Mouse (Mus musculus): ENCODE results near the gene Vmn1r45. TPM values are rescaled to one million over a fixed set of nuclear protein-coding genes. Genes with fewer than 3 reads are reported as not detected.
"Not testable (repeated sequence)": the region's sequence is repeated elsewhere in the genome, so short reads cannot be mapped to it uniquely, and the experiment has no call there.

Gene Vmn1r45
- polyA plus RNA-seq (2015; fragmentation: Nextera tagmentation; extraction: Ambion mirVana) = not detected in 2 replicates

GRCm38 (mm10) chr6:89940498-89940897, at the start of gene Vmn1r45:
Gene Vmn1r45, minus strand, starts transcription at chr6:89940598.
- H3K9ac ChIP-seq; H3K4me2 ChIP-seq; ATAC-seq (replicated peaks; ENCODE audit: low FRiP score); H3K4me3 ChIP-seq (replicated peaks); H3K36me3 ChIP-seq; H3K9me3 ChIP-seq (replicated peaks); H3K4me1 ChIP-seq; H3K27me3 ChIP-seq; H3K27ac ChIP-seq: not testable (repeated sequence)
- 88% methylated on average over 2 of the region's 2 CpGs for WGBS

- ATAC-seq (replicated peaks; ENCODE audit: low FRiP score) = no peak
- H3K36me3 ChIP-seq = no peaks in the 10 kb centered on the region
- no peak overlapping the region for H3K4me2 ChIP-seq
- no peak overlapping the region for H3K4me3 ChIP-seq (replicated peaks)
- H3K9ac ChIP-seq = no peak overlapping the region
- H3K27me3 ChIP-seq = no peaks in the 10 kb centered on the region
- no peaks in the 10 kb centered on the region for H3K9me3 ChIP-seq (replicated peaks)
- H3K4me1 ChIP-seq = no peaks in the 10 kb centered on the region
- 27% methylated on average over 1 of the region's 1 CpGs for WGBS
- H3K27ac ChIP-seq = no peak overlapping the region
Observed at GRCm38 (mm10) chr6:89985989-89986388, 45.6 kb upstream of the Vmn1r45 start.

GRCm38 (mm10) chr6:89969013-89969412, 28.6 kb upstream of the Vmn1r45 start, which contains the start of gene Vmn1r46:
Gene Vmn1r46, plus strand, starts transcription at chr6:89969313.
- 64% methylated on average over 2 of the region's 2 CpGs for WGBS
- no peak within 1 kb of the TSS for H3K9ac ChIP-seq
- no peak within 1 kb of the TSS for H3K4me2 ChIP-seq
- no peaks in the 10 kb centered on the region for H3K36me3 ChIP-seq
- no peak for ATAC-seq (replicated peaks; ENCODE audit: low FRiP score)
- no peaks in the 10 kb centered on the region for H3K27me3 ChIP-seq
- H3K27ac ChIP-seq = no peak within 1 kb of the TSS
- H3K4me3 ChIP-seq (replicated peaks) = no peak within 1 kb of the TSS
- H3K9me3 ChIP-seq (replicated peaks) = no peaks in the 10 kb centered on the region
- H3K4me1 ChIP-seq = no peaks in the 10 kb centered on the region

GRCm38 (mm10) chr6:89966341-89966740, 25.9 kb upstream of the Vmn1r45 start:
- no peak overlapping the region for H3K4me2 ChIP-seq
- no peaks in the 10 kb centered on the region for H3K4me1 ChIP-seq
- ATAC-seq (replicated peaks; ENCODE audit: low FRiP score) = no peak
- no peak overlapping the region for H3K9ac ChIP-seq
- H3K27me3 ChIP-seq = no peaks in the 10 kb centered on the region
- H3K36me3 ChIP-seq = no peaks in the 10 kb centered on the region
- no peak overlapping the region for H3K4me3 ChIP-seq (replicated peaks)
- no peaks in the 10 kb centered on the region for H3K9me3 ChIP-seq (replicated peaks)
- H3K27ac ChIP-seq = no peak overlapping the region

GRCm38 (mm10) chr6:89953556-89953955, 13.2 kb upstream of the Vmn1r45 start:
- Histone ChIP-seq H3K27ac (no peak overlapping the region), H3K4me2 (no peak overlapping the region), H3K27me3 (no peaks in the 10 kb centered on the region), H3K9me3 (replicated peaks) (no peaks in the 10 kb centered on the region), H3K4me3 (replicated peaks) (no peak overlapping the region), H3K9ac (no peak overlapping the region), H3K4me1 (no peaks in the 10 kb centered on the region), H3K36me3 (no peaks in the 10 kb centered on the region)
- WGBS = 69% methylated on average over 2 of the region's 2 CpGs
- no peak for ATAC-seq (replicated peaks; ENCODE audit: low FRiP score)

GRCm38 (mm10) chr6:89940926-89941325, 528 bp upstream of the Vmn1r45 start:
- no peak overlapping the region for H3K9ac ChIP-seq

GRCm38 (mm10) chr6:89883812-89884211, 56.6 kb downstream of the Vmn1r45 start:
- H3K4me2 ChIP-seq = no peak overlapping the region
- H3K9ac ChIP-seq = no peak overlapping the region
- H3K4me3 ChIP-seq (replicated peaks) = no peak overlapping the region
- no peaks in the 10 kb centered on the region for H3K9me3 ChIP-seq (replicated peaks)
- H3K36me3 ChIP-seq = no peaks in the 10 kb centered on the region
- H3K27me3 ChIP-seq = no peaks in the 10 kb centered on the region
- H3K4me1 ChIP-seq = no peaks in the 10 kb centered on the region
- 68% methylated on average over 2 of the region's 2 CpGs for WGBS
- H3K27ac ChIP-seq = no peak overlapping the region
- ATAC-seq (replicated peaks; ENCODE audit: low FRiP score) = no peak

More at GRCm38 (mm10) chr6:89940926-89941325, 528 bp upstream of the Vmn1r45 start:
- Histone ChIP-seq H3K4me3 (replicated peaks) (no peak overlapping the region), H3K27ac (no peak overlapping the region), H3K27me3 (no peaks in the 10 kb centered on the region), H3K4me2 (no peak overlapping the region), H3K4me1 (no peaks in the 10 kb centered on the region), H3K36me3 (no peaks in the 10 kb centered on the region), H3K9me3 (replicated peaks) (peaks cover 6% of the 10 kb centered on the region)
- WGBS = 84% methylated on average over 2 of the region's 2 CpGs
- ATAC-seq (replicated peaks; ENCODE audit: low FRiP score) = no peak

GRCm38 (mm10) chr6:89883360-89883759, 57.0 kb downstream of the Vmn1r45 start, which contains the start of gene Vmn1r44:
Gene Vmn1r44, plus strand, starts transcription at chr6:89883660.
- H3K27ac ChIP-seq = no peak within 1 kb of the TSS
- ATAC-seq (replicated peaks; ENCODE audit: low FRiP score) = no peak
- H3K4me1 ChIP-seq = no peaks in the 10 kb centered on the region
- no peaks in the 10 kb centered on the region for H3K9me3 ChIP-seq (replicated peaks)
- H3K36me3 ChIP-seq = no peaks in the 10 kb centered on the region
- H3K4me3 ChIP-seq (replicated peaks) = no peak within 1 kb of the TSS
- H3K9ac ChIP-seq = no peak within 1 kb of the TSS
- WGBS = 81% methylated on average over 1 of the region's 1 CpGs
- H3K27me3 ChIP-seq = no peaks in the 10 kb centered on the region
- no peak within 1 kb of the TSS for H3K4me2 ChIP-seq

Other genes with a start within 250 kb of the Vmn1r45 start
- not detected in 2 replicates for gene Vmn1r40, start 233.1 kb downstream of the Vmn1r45 start, polyA plus RNA-seq (2015; fragmentation: Nextera tagmentation; extraction: Ambion mirVana)
- gene Vmn1r41, start 199.8 kb downstream of the Vmn1r45 start, polyA plus RNA-seq (2015; fragmentation: Nextera tagmentation; extraction: Ambion mirVana) = not detected in 2 replicates
- not detected in 2 replicates for gene Vmn1r42, start 64.2 kb downstream of the Vmn1r45 start, polyA plus RNA-seq (2015; fragmentation: Nextera tagmentation; extraction: Ambion mirVana)
- gene Vmn1r43, start 64.2 kb downstream of the Vmn1r45 start, polyA plus RNA-seq (2015; fragmentation: Nextera tagmentation; extraction: Ambion mirVana) = not detected in 2 replicates
- gene Vmn1r44, start 56.9 kb downstream of the Vmn1r45 start, polyA plus RNA-seq (2015; fragmentation: Nextera tagmentation; extraction: Ambion mirVana) = not detected in 2 replicates
- not detected in 2 replicates for gene Vmn1r46, start 28.7 kb upstream of the Vmn1r45 start, polyA plus RNA-seq (2015; fragmentation: Nextera tagmentation; extraction: Ambion mirVana)
- not detected in 2 replicates for gene Vmn1r47, start 75.5 kb upstream of the Vmn1r45 start, polyA plus RNA-seq (2015; fragmentation: Nextera tagmentation; extraction: Ambion mirVana)
- gene Vmn1r48, start 96.2 kb upstream of the Vmn1r45 start, polyA plus RNA-seq (2015; fragmentation: Nextera tagmentation; extraction: Ambion mirVana) = not detected in 2 replicates
- not detected in 2 replicates for gene Vmn1r49, start 137.9 kb upstream of the Vmn1r45 start, polyA plus RNA-seq (2015; fragmentation: Nextera tagmentation; extraction: Ambion mirVana)
- not detected in 2 replicates for gene Vmn1r50, start 160.8 kb upstream of the Vmn1r45 start, polyA plus RNA-seq (2015; fragmentation: Nextera tagmentation; extraction: Ambion mirVana)
- not detected in 2 replicates for gene Vmn1r51, start 182.0 kb upstream of the Vmn1r45 start, polyA plus RNA-seq (2015; fragmentation: Nextera tagmentation; extraction: Ambion mirVana)
- gene Vmn1r52, start 234.2 kb upstream of the Vmn1r45 start, polyA plus RNA-seq (2015; fragmentation: Nextera tagmentation; extraction: Ambion mirVana) = not detected in 2 replicates

Measured in kidney, embryonic 15.5 days (tissue).